Mouse (Mus musculus) midbrain, embryonic 11.5 days (tissue): ENCODE measurements around the gene Pnpla2. TPM values are rescaled to one million over a fixed set of nuclear protein-coding genes. Genes with fewer than 3 reads are reported as not detected.
A peak's percentile ranks its signal among the peaks of the same experiment; 100 is the strongest.

Experiments used
- ATAC-seq: fragments of 200-750 bp; cut with Nextera tagmentation; 2 replicates; pipeline ENCODE4 v1.8.0; 2017; ENCODE audit warnings: moderate TSS enrichment, moderate library complexity; ENCODE audit not compliant: low FRiP score
- DNase-seq: peaks from one replicate; pipeline ENCODE4 v3.0.0; 2015; ENCODE audit warnings: low spot score; ENCODE audit errors: missing footprints
- H3K27ac ChIP-seq: fragments of 300-500 bp; sonication (generic); 2 replicates; pipeline ENCODE4 v1.5.1; 2014; ENCODE audit warnings: low read depth, low read length
- H3K27me3 ChIP-seq: fragments of 300-500 bp; sonication (generic); 2 replicates; pipeline ENCODE4 v1.6.1; 2014; ENCODE audit warnings: mild to moderate bottlenecking, low read length, moderate library complexity, mixed read lengths; ENCODE audit not compliant: control insufficient read depth, insufficient read depth
- H3K36me3 ChIP-seq: fragments of 300-500 bp; sonication (generic); 2 replicates; pipeline ENCODE4 v1.6.1; 2014; ENCODE audit warnings: mild to moderate bottlenecking, low read length, moderate library complexity, mixed read lengths; ENCODE audit not compliant: control insufficient read depth, insufficient read depth
- H3K4me1 ChIP-seq: fragments of 300-500 bp; sonication (generic); 2 replicates; pipeline ENCODE4 v1.6.1; 2014; ENCODE audit warnings: low read length; ENCODE audit not compliant: control insufficient read depth, insufficient read depth
- H3K4me2 ChIP-seq: fragments of 300-500 bp; sonication (generic); 2 replicates; pipeline ENCODE4 v1.6.1; 2014; ENCODE audit warnings: mild to moderate bottlenecking, moderate library complexity
- H3K4me3 ChIP-seq: fragments of 300-500 bp; sonication (generic); 2 replicates; pipeline ENCODE4 v1.5.1; 2014; ENCODE audit warnings: low read depth, low read length
- H3K9ac ChIP-seq: fragments of 300-500 bp; sonication (generic); 2 replicates; pipeline ENCODE4 v1.6.1; 2014; ENCODE audit warnings: low read length
- H3K9me3 ChIP-seq: fragments of 300-500 bp; sonication (generic); 2 replicates; pipeline ENCODE4 v1.6.1; 2016; ENCODE audit warnings: low read length; ENCODE audit not compliant: control insufficient read depth
- WGBS: fragments of 180-500 bp; shearing (Covaris S2); extraction: QIAGEN DNeasy Blood & Tissue Kit; methylation state at CpG from one replicate; pipeline ENCODE4 v1.1.7; 2014; 5-methylcytosine and 5-hydroxymethylcytosine counted together
- polyA plus RNA-seq: library from polyadenylated mRNA; unstranded; fragments of >200 nt; fragmentation: Nextera tagmentation; extraction: Ambion mirVana; gene quantifications from 2 replicates; pipeline ENCODE4 v1.2.1, GENCODE M21; 2014

Pnpla2 gene
- polyA plus RNA-seq, 1 experiment from 2014 or later: 12.7 TPM

DNA sequence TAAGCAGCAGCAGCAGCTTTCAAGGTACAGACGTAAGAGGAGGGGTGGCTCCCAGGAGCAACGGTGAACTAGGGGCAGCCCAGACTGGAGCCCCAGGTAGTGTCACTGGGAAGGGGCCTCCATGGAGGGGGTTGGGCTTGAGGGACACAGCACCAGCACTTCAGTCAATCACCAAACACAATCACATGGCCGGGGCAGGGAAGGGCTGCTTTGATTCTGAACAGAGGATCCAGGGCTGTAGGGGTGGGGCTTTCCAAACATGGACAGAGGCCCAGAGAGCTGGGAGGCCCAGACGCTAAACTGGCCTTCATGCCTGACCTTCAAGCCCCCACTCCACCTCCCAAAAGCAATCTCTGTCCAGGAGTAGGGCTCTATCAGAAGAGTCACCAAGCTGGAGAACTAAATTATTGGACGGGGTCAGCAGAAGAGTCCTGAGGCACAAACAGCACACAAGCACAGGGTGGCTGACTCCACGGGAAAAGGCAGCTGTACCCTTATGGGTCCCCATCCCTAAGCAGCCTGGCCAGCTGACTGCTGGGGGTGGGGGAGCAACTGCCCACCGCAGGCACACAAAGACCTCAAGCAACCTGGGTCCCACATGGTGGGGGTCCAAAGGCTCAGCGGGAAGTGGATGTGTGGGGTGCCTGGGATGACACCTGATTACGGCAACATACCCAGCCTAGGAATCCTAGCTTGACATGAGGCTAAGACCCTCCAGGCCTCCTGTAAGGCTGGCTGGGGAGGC lies 25.0 kb upstream of the Pnpla2 start:
- H3K36me3 ChIP-seq: no peaks in the 10 kb centered on the region; the same call in 1 of the 2 replicates
- H3K27ac ChIP-seq: no peak overlapping the region; the same call in 1 of the 2 replicates
- H3K9ac ChIP-seq: no peak overlapping the region
- H3K9me3 ChIP-seq: no peaks in the 10 kb centered on the region
- 64% methylated on average over 9 of the region's 9 CpGs for WGBS
- no peak overlapping the region for H3K4me3 ChIP-seq
- peak overlapping the region; percentile 59 for H3K4me2 ChIP-seq
- H3K4me1 ChIP-seq: peaks cover 25% of the 10 kb centered on the region
- DNase-seq (peak; percentile 82), ATAC-seq (peak; percentile 41)
- H3K27me3 ChIP-seq: no peaks in the 10 kb centered on the region; the same call in 1 of the 2 replicates

- H3K4me1 ChIP-seq: peaks cover 30% of the 10 kb centered on the region
- H3K36me3 ChIP-seq: no peaks in the 10 kb centered on the region; the same call in 1 of the 2 replicates
- H3K9ac ChIP-seq: no peak overlapping the region
- no peak overlapping the region for H3K4me2 ChIP-seq
- no peak overlapping the region for H3K27ac ChIP-seq
- ATAC-seq (no peak), DNase-seq (no peak)
- H3K9me3 ChIP-seq: no peaks in the 10 kb centered on the region
- no peaks in the 10 kb centered on the region; the same call in 1 of the 2 replicates for H3K27me3 ChIP-seq
- 94% methylated on average over 9 of the region's 9 CpGs for WGBS
- H3K4me3 ChIP-seq: no peak overlapping the region
These were observed 24.3 kb upstream of the Pnpla2 start for GRCm38 (mm10) chr7:141430585-141431240.

- no peak overlapping the region for H3K4me2 ChIP-seq
- no peak overlapping the region for H3K9ac ChIP-seq
- H3K4me1 ChIP-seq: peaks cover 36% of the 10 kb centered on the region
- H3K9me3 ChIP-seq: no peaks in the 10 kb centered on the region
- H3K4me3 ChIP-seq: no peak overlapping the region
- no peaks in the 10 kb centered on the region for H3K27me3 ChIP-seq
- WGBS: 96% methylated on average over 19 of the region's 19 CpGs
- no peak for DNase-seq
- no peak overlapping the region for H3K27ac ChIP-seq
- no peak for ATAC-seq
- no peaks in the 10 kb centered on the region; the same call in 1 of the 2 replicates for H3K36me3 ChIP-seq
These were observed 23.4 kb upstream of the Pnpla2 start for GRCm38 (mm10) chr7:141431434-141432185.

GRCm38 (mm10) chr7:141432186-141432611 lies 22.8 kb upstream of the Pnpla2 start:
- no peak overlapping the region for H3K27ac ChIP-seq
- peaks cover 42% of the 10 kb centered on the region for H3K4me1 ChIP-seq
- WGBS: 93% methylated on average over 8 of the region's 8 CpGs
- DNase-seq (peak; percentile 51), ATAC-seq (no peak)
- no peaks in the 10 kb centered on the region for H3K9me3 ChIP-seq
- no peak overlapping the region for H3K4me2 ChIP-seq
- H3K27me3 ChIP-seq: no peaks in the 10 kb centered on the region
- H3K9ac ChIP-seq: no peak overlapping the region
- no peaks in the 10 kb centered on the region; the same call in 1 of the 2 replicates for H3K36me3 ChIP-seq
- H3K4me3 ChIP-seq: no peak overlapping the region

DNA sequence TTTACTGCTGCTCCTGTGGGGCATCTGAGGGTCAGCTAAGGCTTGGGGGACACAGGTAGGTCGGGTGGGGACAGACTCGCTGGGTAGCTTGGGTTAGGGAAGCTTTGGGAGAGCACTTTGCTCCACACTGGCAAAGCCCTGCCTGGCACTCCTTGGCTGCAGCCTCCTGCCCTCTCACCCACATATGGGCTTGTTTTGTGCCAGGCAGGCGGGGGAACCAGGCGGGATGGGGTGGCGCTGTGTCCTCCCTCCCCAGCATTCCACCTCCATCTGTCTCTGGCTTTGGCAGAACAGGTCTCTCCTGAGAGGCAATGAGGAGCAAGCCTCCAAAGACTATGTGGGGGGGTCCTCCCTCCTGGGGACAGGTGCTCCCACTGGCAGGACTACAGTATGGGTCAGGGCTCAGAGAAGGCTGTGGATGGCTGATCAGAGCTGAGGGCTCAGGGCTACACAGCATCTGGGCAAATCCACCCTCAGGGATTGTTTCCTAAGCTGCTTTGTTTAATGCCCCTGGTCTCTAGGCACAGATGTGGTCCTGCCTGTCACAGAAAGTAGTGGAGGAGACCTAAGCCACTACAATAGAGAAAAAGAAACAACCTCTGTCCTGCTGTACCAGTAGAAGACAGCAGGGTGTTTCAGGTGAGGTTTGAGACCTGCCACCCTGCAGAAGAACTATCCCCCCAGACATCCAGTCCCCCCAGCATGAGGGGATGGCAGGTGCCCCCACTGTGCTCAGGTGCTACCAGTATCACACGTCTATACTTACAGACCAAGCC lies 22.1 kb upstream of the Pnpla2 start:
- no peaks in the 10 kb centered on the region; the same call in 1 of the 2 replicates for H3K36me3 ChIP-seq
- WGBS: 93% methylated on average over 6 of the region's 6 CpGs
- no peak overlapping the region for H3K4me2 ChIP-seq
- peak overlapping the region; percentile 70; the same call in 1 of the 2 replicates for H3K9ac ChIP-seq
- H3K4me1 ChIP-seq: peaks cover 42% of the 10 kb centered on the region
- H3K27ac ChIP-seq: no peak overlapping the region
- DNase-seq (peak; percentile 66), ATAC-seq (no peak)
- no peaks in the 10 kb centered on the region for H3K9me3 ChIP-seq
- H3K27me3 ChIP-seq: no peaks in the 10 kb centered on the region
- H3K4me3 ChIP-seq: no peak overlapping the region

- Histone ChIP-seq H3K4me1 (peaks cover 40% of the 10 kb centered on the region), H3K9ac (peak overlapping the region; percentile 70), H3K4me2 (peak overlapping the region; percentile 77), H3K36me3 (no peaks in the 10 kb centered on the region; the same call in 1 of the 2 replicates), H3K27me3 (no peaks in the 10 kb centered on the region), H3K9me3 (no peaks in the 10 kb centered on the region), H3K27ac (no peak overlapping the region), H3K4me3 (peak overlapping the region; percentile 41)
- ATAC-seq (no peak), DNase-seq (no peak)
- WGBS: 68% methylated on average over 15 of the region's 15 CpGs
These were observed 21.2 kb upstream of the Pnpla2 start for GRCm38 (mm10) chr7:141433517-141434400.

- ATAC-seq: no peak
- H3K9me3 ChIP-seq: no peaks in the 10 kb centered on the region
- DNase-seq: peak; percentile 94
- 15% methylated on average over 8 of the region's 8 CpGs for WGBS
- H3K4me2 ChIP-seq: peak overlapping the region; percentile 77
- H3K4me3 ChIP-seq: peak overlapping the region; percentile 41
- no peaks in the 10 kb centered on the region; the same call in 1 of the 2 replicates for H3K36me3 ChIP-seq
- no peaks in the 10 kb centered on the region for H3K27me3 ChIP-seq
- peak overlapping the region; percentile 33 for H3K27ac ChIP-seq
- H3K9ac ChIP-seq: peak overlapping the region; percentile 70
- peaks cover 34% of the 10 kb centered on the region for H3K4me1 ChIP-seq
These were observed 20.5 kb upstream of the Pnpla2 start for GRCm38 (mm10) chr7:141434464-141434863.
